Mouse (Mus musculus) midbrain, embryonic 11.5 days (tissue): Measurements from ENCODE around the gene Fmnl1. TPM values are rescaled to one million over a fixed set of nuclear protein-coding genes. Genes with fewer than 3 reads are reported as not detected.

Experiments
- ATAC-seq: fragments of 200-750 bp; cut with Nextera tagmentation; 2 replicates; pipeline ENCODE4 v1.8.0; 2017; ENCODE audit warnings: moderate TSS enrichment, moderate library complexity; ENCODE audit not compliant: low FRiP score
- DNase-seq: peaks from one replicate; pipeline ENCODE4 v3.0.0; 2015; ENCODE audit warnings: low spot score; ENCODE audit errors: missing footprints
- H3K27ac ChIP-seq: fragments of 300-500 bp; sonication (generic); 2 replicates; pipeline ENCODE4 v1.5.1; 2014; ENCODE audit warnings: low read depth, low read length
- H3K27me3 ChIP-seq: fragments of 300-500 bp; sonication (generic); 2 replicates; pipeline ENCODE4 v1.6.1; 2014; ENCODE audit warnings: mild to moderate bottlenecking, low read length, moderate library complexity, mixed read lengths; ENCODE audit not compliant: control insufficient read depth, insufficient read depth
- H3K36me3 ChIP-seq: fragments of 300-500 bp; sonication (generic); 2 replicates; pipeline ENCODE4 v1.6.1; 2014; ENCODE audit warnings: mild to moderate bottlenecking, low read length, moderate library complexity, mixed read lengths; ENCODE audit not compliant: control insufficient read depth, insufficient read depth
- H3K4me1 ChIP-seq: fragments of 300-500 bp; sonication (generic); 2 replicates; pipeline ENCODE4 v1.6.1; 2014; ENCODE audit warnings: low read length; ENCODE audit not compliant: control insufficient read depth, insufficient read depth
- H3K4me2 ChIP-seq: fragments of 300-500 bp; sonication (generic); 2 replicates; pipeline ENCODE4 v1.6.1; 2014; ENCODE audit warnings: mild to moderate bottlenecking, moderate library complexity
- H3K4me3 ChIP-seq: fragments of 300-500 bp; sonication (generic); 2 replicates; pipeline ENCODE4 v1.5.1; 2014; ENCODE audit warnings: low read depth, low read length
- H3K9ac ChIP-seq: fragments of 300-500 bp; sonication (generic); 2 replicates; pipeline ENCODE4 v1.6.1; 2014; ENCODE audit warnings: low read length
- H3K9me3 ChIP-seq: fragments of 300-500 bp; sonication (generic); 2 replicates; pipeline ENCODE4 v1.6.1; 2016; ENCODE audit warnings: low read length; ENCODE audit not compliant: control insufficient read depth
- WGBS: fragments of 180-500 bp; shearing (Covaris S2); extraction: QIAGEN DNeasy Blood & Tissue Kit; methylation state at CpG from one replicate; pipeline ENCODE4 v1.1.7; 2014; 5-methylcytosine and 5-hydroxymethylcytosine counted together
- polyA plus RNA-seq: library from polyadenylated mRNA; unstranded; fragments of >200 nt; fragmentation: Nextera tagmentation; extraction: Ambion mirVana; gene quantifications from 2 replicates; pipeline ENCODE4 v1.2.1, GENCODE M21; 2014

The Fmnl1 gene
- polyA plus RNA-seq = 0.65 and 0.87 TPM in 2 replicates

- Histone ChIP-seq H3K36me3 (no peaks in the 10 kb centered on the region), H3K4me1 (no peaks in the 10 kb centered on the region; the same call in 1 of the 2 replicates), H3K4me2 (peak within 1 kb of the TSS; percentile 96), H3K27ac (no peak within 1 kb of the TSS), H3K9ac (peak within 1 kb of the TSS; percentile 65), H3K4me3 (peak within 1 kb of the TSS; percentile 58), H3K27me3 (peaks cover 38% of the 10 kb centered on the region), H3K9me3 (no peaks in the 10 kb centered on the region; the same call in 1 of the 2 replicates)
- 1% methylated on average over 63 of the region's 84 CpGs for WGBS
- ATAC-seq (peak; percentile 59; the same call in 1 of the 2 replicates), DNase-seq (no peak)
Measured at GRCm38 (mm10) chr11:103170494-103171285, at the start of gene Fmnl1. Fmnl1 (plus strand) TSS chr11:103171107.

GRCm38 (mm10) chr11:103131701-103132575, 39.0 kb upstream of the Fmnl1 start, which contains the start of gene Hexim2:
Hexim2 (plus strand) TSS chr11:103132429.
- under 1% methylated on average over 39 of the region's 39 CpGs for WGBS
- Histone ChIP-seq H3K9ac (peak within 1 kb of the TSS; percentile 100), H3K27me3 (no peaks in the 10 kb centered on the region), H3K4me2 (peak within 1 kb of the TSS; percentile 83), H3K4me1 (peaks cover 20% of the 10 kb centered on the region), H3K27ac (peak within 1 kb of the TSS; percentile 91), H3K4me3 (peak within 1 kb of the TSS; percentile 97), H3K9me3 (no peaks in the 10 kb centered on the region), H3K36me3 (no peaks in the 10 kb centered on the region)
- peak; percentile 97 for DNase-seq
- peak; percentile 68 for ATAC-seq

- DNase-seq = peak; percentile 100
- Histone ChIP-seq H3K4me2 (peak overlapping the region; percentile 83), H3K27ac (peak overlapping the region; percentile 91), H3K4me3 (peak overlapping the region; percentile 97), H3K36me3 (no peaks in the 10 kb centered on the region), H3K9me3 (no peaks in the 10 kb centered on the region), H3K4me1 (peaks cover 20% of the 10 kb centered on the region), H3K27me3 (no peaks in the 10 kb centered on the region), H3K9ac (peak overlapping the region; percentile 100)
- under 1% methylated on average over 56 of the region's 58 CpGs for WGBS
- ATAC-seq = peak; percentile 91
Measured at GRCm38 (mm10) chr11:103132576-103133455, 38.1 kb upstream of the Fmnl1 start.

- WGBS = 55% methylated on average over 6 of the region's 6 CpGs
- peak overlapping the region; percentile 44; the same call in 1 of the 2 replicates for H3K27ac ChIP-seq
- 0 out of 2 replicates have a peak, but pooled peaks have one; percentile 31 for ATAC-seq
Measured at GRCm38 (mm10) chr11:103133456-103134185, 37.3 kb upstream of the Fmnl1 start.

GRCm38 (mm10) chr11:103134221-103134620, 36.7 kb upstream of the Fmnl1 start:
- Histone ChIP-seq H3K4me1 (peaks cover 20% of the 10 kb centered on the region), H3K9ac (no peak overlapping the region; the same call in 1 of the 2 replicates), H3K27ac (no peak overlapping the region), H3K27me3 (no peaks in the 10 kb centered on the region), H3K36me3 (no peaks in the 10 kb centered on the region), H3K4me3 (no peak overlapping the region), H3K9me3 (no peaks in the 10 kb centered on the region), H3K4me2 (peak overlapping the region; percentile 47; the same call in 1 of the 2 replicates)
- DNase-seq = no peak
- no peak for ATAC-seq
- WGBS = 85% methylated on average over 3 of the region's 3 CpGs

More at GRCm38 (mm10) chr11:103133456-103134185, 37.3 kb upstream of the Fmnl1 start:
- Histone ChIP-seq H3K27me3 (no peaks in the 10 kb centered on the region), H3K9me3 (no peaks in the 10 kb centered on the region), H3K4me3 (peak overlapping the region; percentile 28), H3K36me3 (no peaks in the 10 kb centered on the region), H3K4me1 (peaks cover 20% of the 10 kb centered on the region), H3K4me2 (peak overlapping the region; percentile 47), H3K9ac (peak overlapping the region; percentile 50)
- DNase-seq = no peak

- Histone ChIP-seq H3K27ac (no peak overlapping the region), H3K4me2 (no peak overlapping the region), H3K9me3 (no peaks in the 10 kb centered on the region), H3K4me3 (no peak overlapping the region), H3K9ac (no peak overlapping the region), H3K27me3 (no peaks in the 10 kb centered on the region), H3K36me3 (no peaks in the 10 kb centered on the region), H3K4me1 (peaks cover 13% of the 10 kb centered on the region)
- DNase-seq = no peak
- WGBS = 90% methylated on average over 8 of the region's 8 CpGs
- no peak for ATAC-seq
Measured at GRCm38 (mm10) chr11:103136039-103136577, 34.8 kb upstream of the Fmnl1 start.

GRCm38 (mm10) chr11:103139951-103140762, 30.8 kb upstream of the Fmnl1 start:
- DNase-seq (no peak), ATAC-seq (no peak)
- Histone ChIP-seq H3K4me2 (no peak overlapping the region), H3K27ac (no peak overlapping the region), H3K36me3 (no peaks in the 10 kb centered on the region), H3K27me3 (no peaks in the 10 kb centered on the region), H3K4me1 (peaks cover 6% of the 10 kb centered on the region; the same call in 1 of the 2 replicates), H3K9ac (no peak overlapping the region), H3K9me3 (no peaks in the 10 kb centered on the region), H3K4me3 (no peak overlapping the region)
- WGBS = 81% methylated on average over 14 of the region's 14 CpGs
